Mouse (Mus musculus) midbrain, embryonic 10.5 days (tissue): ENCODE data around the gene Aplp2. TPM values are rescaled to one million over a fixed set of nuclear protein-coding genes. Genes with fewer than 3 reads are reported as not detected.

Experiments
- DNase-seq: peaks from one replicate; pipeline ENCODE4 v3.0.0-alpha.2; 2017; ENCODE audit warnings: low spot score
- H3K27ac ChIP-seq: fragments of 300-500 bp; sonication (generic); replicated peaks from 2 replicates; pipeline ENCODE4 v1.5.1; 2016; ENCODE audit warnings: mild to moderate bottlenecking
- H3K27me3 ChIP-seq: fragments of 300-500 bp; sonication (generic); 2 replicates; pipeline ENCODE4 v1.6.1; 2016; ENCODE audit warnings: low read depth, mild to moderate bottlenecking; ENCODE audit not compliant: poor library complexity, severe bottlenecking
- H3K36me3 ChIP-seq: fragments of 300-500 bp; sonication (generic); 2 replicates; pipeline ENCODE4 v1.6.1; 2016; ENCODE audit warnings: mild to moderate bottlenecking, moderate library complexity
- H3K4me1 ChIP-seq: fragments of 300-500 bp; sonication (generic); 2 replicates; pipeline ENCODE4 v1.6.1; 2016
- H3K4me3 ChIP-seq: fragments of 300-500 bp; sonication (generic); 2 replicates; pipeline ENCODE4 v1.5.1; 2016; ENCODE audit warnings: mild to moderate bottlenecking, moderate library complexity
- H3K9me3 ChIP-seq: fragments of 300-500 bp; sonication (generic); replicated peaks from 2 replicates; pipeline ENCODE4 v1.6.1; 2016; ENCODE audit warnings: mild to moderate bottlenecking
- WGBS: fragments of 180-500 bp; shearing (Covaris S2); methylation state at CpG from one replicate; pipeline ENCODE4 v1.1.7; 2016; 5-methylcytosine and 5-hydroxymethylcytosine counted together
- polyA plus RNA-seq: library from polyadenylated mRNA; unstranded; fragments of >200 nt; fragmentation: Nextera tagmentation; extraction: Ambion mirVana; gene quantifications from 2 replicates; pipeline ENCODE4 v1.2.1, GENCODE M21; 2016

The Aplp2 gene
- polyA plus RNA-seq, 1 experiment from 2014 or later: 226 TPM

GRCm38 (mm10) chr9:31130357-31131204 is 81.0 kb downstream of the Aplp2 start:
- Histone ChIP-seq H3K4me3 (peak overlapping the region; percentile 59), H3K9me3 (no peaks in the 10 kb centered on the region), H3K36me3 (no peaks in the 10 kb centered on the region), H3K27me3 (peaks cover 75% of the 10 kb centered on the region), H3K27ac (no peak overlapping the region), H3K4me1 (peaks cover 15% of the 10 kb centered on the region)
- WGBS: 14% methylated on average over 26 of the region's 26 CpGs
- peak; percentile 43 for DNase-seq

- no peak overlapping the region for H3K4me3 ChIP-seq
- H3K27ac ChIP-seq: no peak overlapping the region
- H3K9me3 ChIP-seq: no peaks in the 10 kb centered on the region
- H3K4me1 ChIP-seq: peaks cover 15% of the 10 kb centered on the region
- H3K36me3 ChIP-seq: no peaks in the 10 kb centered on the region
- peaks cover 69% of the 10 kb centered on the region for H3K27me3 ChIP-seq
- DNase-seq: no peak
- 72% methylated on average over 8 of the region's 8 CpGs for WGBS
These were observed 81.7 kb downstream of the Aplp2 start for GRCm38 (mm10) chr9:31129956-31130355.

GRCm38 (mm10) chr9:31127876-31128465 is 83.6 kb downstream of the Aplp2 start:
- Histone ChIP-seq H3K27me3 (peaks cover 50% of the 10 kb centered on the region), H3K4me3 (no peak overlapping the region), H3K9me3 (no peaks in the 10 kb centered on the region), H3K4me1 (peaks cover 15% of the 10 kb centered on the region), H3K27ac (no peak overlapping the region), H3K36me3 (no peaks in the 10 kb centered on the region)
- WGBS: 85% methylated on average over 12 of the region's 12 CpGs
- DNase-seq: no peak

GRCm38 (mm10) chr9:31126079-31126478 is 85.5 kb downstream of the Aplp2 start:
- Histone ChIP-seq H3K27me3 (peaks cover 31% of the 10 kb centered on the region), H3K4me1 (peaks cover 13% of the 10 kb centered on the region), H3K4me3 (no peak overlapping the region), H3K27ac (no peak overlapping the region), H3K9me3 (no peaks in the 10 kb centered on the region), H3K36me3 (no peaks in the 10 kb centered on the region)
- no peak for DNase-seq
- WGBS: 90% methylated on average over 7 of the region's 7 CpGs

GRCm38 (mm10) chr9:31122464-31123030 is 89.1 kb downstream of the Aplp2 start:
- Histone ChIP-seq H3K27ac (no peak overlapping the region), H3K27me3 (no peaks in the 10 kb centered on the region), H3K36me3 (no peaks in the 10 kb centered on the region), H3K9me3 (no peaks in the 10 kb centered on the region), H3K4me1 (peaks cover 25% of the 10 kb centered on the region; the same call in 1 of the 2 replicates), H3K4me3 (no peak overlapping the region)
- DNase-seq: no peak
- WGBS: 84% methylated on average over 13 of the region's 13 CpGs

GRCm38 (mm10) chr9:31120533-31120915 is 91.1 kb downstream of the Aplp2 start:
- Histone ChIP-seq H3K27me3 (no peaks in the 10 kb centered on the region), H3K27ac (no peak overlapping the region), H3K9me3 (no peaks in the 10 kb centered on the region), H3K4me1 (peaks cover 25% of the 10 kb centered on the region; the same call in 1 of the 2 replicates), H3K4me3 (no peak overlapping the region), H3K36me3 (no peaks in the 10 kb centered on the region)
- no peak for DNase-seq
- 80% methylated on average over 4 of the region's 4 CpGs for WGBS

- 64% methylated on average over 11 of the region's 11 CpGs for WGBS
- Histone ChIP-seq H3K27ac (no peak overlapping the region), H3K9me3 (no peaks in the 10 kb centered on the region), H3K27me3 (no peaks in the 10 kb centered on the region), H3K4me3 (no peak overlapping the region), H3K4me1 (peaks cover 25% of the 10 kb centered on the region; the same call in 1 of the 2 replicates), H3K36me3 (no peaks in the 10 kb centered on the region)
- no peak for DNase-seq
These were observed 91.6 kb downstream of the Aplp2 start for GRCm38 (mm10) chr9:31119882-31120532.

GRCm38 (mm10) chr9:31119405-31119804 is 92.2 kb downstream of the Aplp2 start:
- DNase-seq: no peak
- H3K27ac ChIP-seq: no peak overlapping the region
- no peaks in the 10 kb centered on the region for H3K27me3 ChIP-seq
- no peaks in the 10 kb centered on the region for H3K9me3 ChIP-seq
- H3K36me3 ChIP-seq: no peaks in the 10 kb centered on the region
- peaks cover 25% of the 10 kb centered on the region; the same call in 1 of the 2 replicates for H3K4me1 ChIP-seq
- no peak overlapping the region for H3K4me3 ChIP-seq
- WGBS: 81% methylated on average over 5 of the region's 5 CpGs

- peaks cover 25% of the 10 kb centered on the region; the same call in 1 of the 2 replicates for H3K4me1 ChIP-seq
- H3K36me3 ChIP-seq: no peaks in the 10 kb centered on the region
- 41% methylated on average over 11 of the region's 11 CpGs for WGBS
These were observed 92.9 kb downstream of the Aplp2 start for GRCm38 (mm10) chr9:31118520-31119298.

GRCm38 (mm10) chr9:31117488-31117887 is 94.1 kb downstream of the Aplp2 start:
- H3K27ac ChIP-seq: no peak overlapping the region
- no peak overlapping the region for H3K4me3 ChIP-seq
- peaks cover 23% of the 10 kb centered on the region; the same call in 1 of the 2 replicates for H3K4me1 ChIP-seq
- H3K9me3 ChIP-seq: no peaks in the 10 kb centered on the region
- no peaks in the 10 kb centered on the region for H3K36me3 ChIP-seq
- no peaks in the 10 kb centered on the region for H3K27me3 ChIP-seq
- DNase-seq: no peak
- 89% methylated on average over 6 of the region's 6 CpGs for WGBS

More at GRCm38 (mm10) chr9:31118520-31119298, 92.9 kb downstream of the Aplp2 start:
- peak; percentile 40 for DNase-seq
- Histone ChIP-seq H3K27me3 (no peaks in the 10 kb centered on the region), H3K9me3 (no peaks in the 10 kb centered on the region), H3K27ac (no peak overlapping the region), H3K4me3 (no peak overlapping the region)

- 92% methylated on average over 11 of the region's 11 CpGs for whole genome bisulfite sequencing
- Histone ChIP-seq H3K4me1 (peaks cover 20% of the 10 kb centered on the region; the same call in 1 of the 2 replicates), H3K27me3 (no peaks in the 10 kb centered on the region), H3K27ac (no peak overlapping the region), H3K9me3 (no peaks in the 10 kb centered on the region), H3K4me3 (no peak overlapping the region), H3K36me3 (no peaks in the 10 kb centered on the region)
- DNase-seq: no peak
These were observed 94.5 kb downstream of the Aplp2 start for GRCm38 (mm10) chr9:31117088-31117487.

- H3K4me1 ChIP-seq: peaks cover 20% of the 10 kb centered on the region; the same call in 1 of the 2 replicates
- no peak overlapping the region for H3K27ac ChIP-seq
- no peaks in the 10 kb centered on the region for H3K27me3 ChIP-seq
- no peaks in the 10 kb centered on the region for H3K36me3 ChIP-seq
- DNase-seq: no peak
- no peaks in the 10 kb centered on the region for H3K9me3 ChIP-seq
- no peak overlapping the region for H3K4me3 ChIP-seq
These were observed 96.0 kb downstream of the Aplp2 start for GRCm38 (mm10) chr9:31115586-31115985.
